Mouse (Mus musculus): ENCODE results near the gene Ifnar1. TPM values are rescaled to one million over a fixed set of nuclear protein-coding genes. Genes with fewer than 3 reads are reported as not detected.
A peak's percentile ranks its signal among the peaks of the same experiment; 100 is the strongest.

The Ifnar1 gene
- total and polyA plus RNA-seq, 2 experiments from 2014 or later: 33.6 to 82.6 TPM

DNA sequence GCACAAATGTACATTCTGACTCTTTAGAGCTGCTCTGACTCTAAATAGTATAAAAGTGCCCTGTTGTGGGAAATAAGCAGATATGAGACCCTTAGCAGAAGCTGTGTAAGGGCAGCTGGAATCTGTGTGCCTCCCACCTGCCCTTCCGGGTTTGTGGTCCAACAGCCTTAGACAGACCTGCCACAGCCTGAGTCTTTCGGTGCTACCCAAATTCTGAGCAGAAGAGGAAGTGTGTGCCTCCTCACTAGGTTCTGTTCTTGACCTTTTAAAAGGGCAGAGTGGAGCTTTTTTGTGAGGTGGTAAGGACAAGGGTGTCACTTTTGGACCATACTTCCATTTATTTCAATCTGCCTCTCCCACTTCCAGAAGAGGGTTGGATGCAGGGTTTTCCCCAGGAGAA lies 33.1 kb upstream of the Ifnar1 start:
- DNase-seq: no peak
- TF ChIP-seq CTCF (IDR thresholded peaks at IDR 0.05; ENCODE audit: low read depth): no peak
- WGBS: 93% methylated on average over 2 of the region's 2 CpGs

DNA sequence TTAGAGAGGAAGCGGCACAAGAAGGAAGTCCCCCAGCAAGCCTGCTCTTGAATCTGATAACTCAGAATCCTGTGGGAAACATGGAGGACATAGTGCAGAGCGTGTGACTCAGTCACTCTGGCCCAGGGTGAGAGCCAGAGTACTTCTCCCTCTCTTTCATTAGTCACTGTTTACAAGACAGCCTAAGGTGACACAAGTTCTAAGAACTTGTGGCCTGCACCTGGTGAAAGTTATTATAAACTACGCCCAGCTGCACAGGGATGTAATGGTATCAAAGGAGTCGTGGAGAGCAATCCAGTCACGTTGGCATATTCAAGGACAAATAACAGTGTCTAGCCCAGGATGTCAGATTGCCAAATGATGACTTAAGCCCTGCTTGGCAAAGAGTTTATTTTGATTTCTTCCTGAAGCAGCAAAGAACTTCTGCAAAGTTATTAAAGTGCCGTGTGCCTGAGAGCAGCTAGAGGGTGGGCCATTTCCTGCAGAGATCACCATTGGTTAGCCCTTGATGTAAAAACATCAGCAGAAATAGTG lies 32.6 kb upstream of the Ifnar1 start:
- no peaks in the 10 kb centered on the region for H3K4me1 ChIP-seq (ENCODE audit: insufficient read depth)
- no peak for TF ChIP-seq CTCF (IDR thresholded peaks at IDR 0.05; ENCODE audit: low read depth)
- H3K4me3 ChIP-seq (ENCODE audit: low read depth, low read length): no peak overlapping the region
- ATAC-seq: no peak
- no peak overlapping the region for H3K9ac ChIP-seq
- DNase-seq: no peak
- H3K36me3 ChIP-seq (ENCODE audit: insufficient read depth): no peaks in the 10 kb centered on the region
- H3K27me3 ChIP-seq (ENCODE audit: insufficient read depth, low read length): no peaks in the 10 kb centered on the region
- H3K4me2 ChIP-seq (ENCODE audit: low read depth): no peak overlapping the region
- 69% methylated on average over 6 of the region's 6 CpGs for WGBS
- no peak overlapping the region for H3K27ac ChIP-seq (ENCODE audit: low read depth, low read length)
- no peaks in the 10 kb centered on the region for H3K9me3 ChIP-seq (ENCODE audit: low read length)

More for the DNA sequence above, 33.1 kb upstream of the Ifnar1 start:
- Histone ChIP-seq H3K9me3 (ENCODE audit: low read length) (no peaks in the 10 kb centered on the region), H3K4me3 (ENCODE audit: low read depth, low read length) (no peak overlapping the region), H3K36me3 (ENCODE audit: insufficient read depth) (no peaks in the 10 kb centered on the region), H3K27ac (ENCODE audit: low read depth, low read length) (no peak overlapping the region), H3K27me3 (ENCODE audit: insufficient read depth, low read length) (no peaks in the 10 kb centered on the region), H3K4me1 (ENCODE audit: insufficient read depth) (no peaks in the 10 kb centered on the region), H3K4me2 (ENCODE audit: low read depth) (no peak overlapping the region), H3K9ac (no peak overlapping the region)
- ATAC-seq: no peak

DNA sequence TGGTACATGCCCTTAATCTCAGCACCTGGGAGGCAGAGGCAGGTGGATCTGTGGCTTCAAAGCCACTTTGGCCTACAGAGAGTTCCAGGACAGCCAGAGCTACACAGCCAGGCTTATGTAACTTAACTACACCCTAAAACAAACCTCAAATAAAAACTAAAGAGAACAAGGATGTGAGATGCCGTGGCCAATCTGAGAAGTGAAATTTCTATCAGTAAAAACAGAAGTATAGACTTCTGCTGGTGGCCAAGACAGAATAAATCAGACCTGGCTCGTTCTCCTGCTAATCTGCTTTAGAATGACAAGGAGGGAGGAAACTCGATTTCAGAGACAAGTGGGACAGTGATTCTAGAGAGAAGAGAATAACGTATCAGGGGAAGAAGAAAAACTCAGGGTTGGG lies 29.2 kb upstream of the Ifnar1 start:
- H3K27ac ChIP-seq (ENCODE audit: low read depth, low read length): no peak overlapping the region
- no peak for DNase-seq
- no peak overlapping the region for H3K9ac ChIP-seq
- no peaks in the 10 kb centered on the region for H3K36me3 ChIP-seq (ENCODE audit: insufficient read depth)
- TF ChIP-seq CTCF (IDR thresholded peaks at IDR 0.05; ENCODE audit: low read depth): no peak
- no peak overlapping the region for H3K4me3 ChIP-seq (ENCODE audit: low read depth, low read length)
- no peak for ATAC-seq
- WGBS: 76% methylated on average over 4 of the region's 4 CpGs
- H3K27me3 ChIP-seq (ENCODE audit: insufficient read depth, low read length): no peaks in the 10 kb centered on the region
- no peak overlapping the region for H3K4me2 ChIP-seq (ENCODE audit: low read depth)
- no peaks in the 10 kb centered on the region for H3K9me3 ChIP-seq (ENCODE audit: low read length)
- no peaks in the 10 kb centered on the region for H3K4me1 ChIP-seq (ENCODE audit: insufficient read depth)

DNA sequence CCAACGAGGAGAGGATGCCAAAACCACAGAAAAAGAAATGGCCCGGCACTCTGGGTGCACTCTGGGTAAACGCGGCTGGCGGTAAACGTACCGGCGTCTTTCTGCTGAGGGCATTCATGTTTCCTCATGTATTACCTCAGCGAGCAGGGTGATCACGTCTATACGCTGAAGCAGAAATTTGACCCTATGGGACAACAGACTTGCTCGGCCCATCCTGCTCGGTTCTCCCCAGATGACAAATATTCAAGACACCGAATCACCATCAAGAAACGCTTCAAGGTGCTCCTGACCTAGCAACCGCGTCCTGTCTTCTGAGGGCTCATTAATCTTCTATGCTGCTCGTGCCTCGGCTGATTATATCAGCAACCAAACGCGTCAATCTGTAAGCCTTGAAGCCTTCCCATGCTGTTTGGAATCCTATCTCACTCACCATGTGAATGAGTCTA lies 26.7 kb upstream of the Ifnar1 start:
- Histone ChIP-seq H3K4me2 (ENCODE audit: low read depth) (no peak overlapping the region), H3K4me1 (ENCODE audit: insufficient read depth) (no peaks in the 10 kb centered on the region), H3K27me3 (ENCODE audit: insufficient read depth, low read length) (no peaks in the 10 kb centered on the region), H3K27ac (ENCODE audit: low read depth, low read length) (no peak overlapping the region), H3K9ac (no peak overlapping the region), H3K36me3 (ENCODE audit: insufficient read depth) (no peaks in the 10 kb centered on the region), H3K4me3 (ENCODE audit: low read depth, low read length) (no peak overlapping the region), H3K9me3 (ENCODE audit: low read length) (no peaks in the 10 kb centered on the region)
- ATAC-seq (no peak), DNase-seq (no peak)
- WGBS: 58% methylated on average over 21 of the region's 21 CpGs
- TF ChIP-seq CTCF (IDR thresholded peaks at IDR 0.05; ENCODE audit: low read depth): no peak

DNA sequence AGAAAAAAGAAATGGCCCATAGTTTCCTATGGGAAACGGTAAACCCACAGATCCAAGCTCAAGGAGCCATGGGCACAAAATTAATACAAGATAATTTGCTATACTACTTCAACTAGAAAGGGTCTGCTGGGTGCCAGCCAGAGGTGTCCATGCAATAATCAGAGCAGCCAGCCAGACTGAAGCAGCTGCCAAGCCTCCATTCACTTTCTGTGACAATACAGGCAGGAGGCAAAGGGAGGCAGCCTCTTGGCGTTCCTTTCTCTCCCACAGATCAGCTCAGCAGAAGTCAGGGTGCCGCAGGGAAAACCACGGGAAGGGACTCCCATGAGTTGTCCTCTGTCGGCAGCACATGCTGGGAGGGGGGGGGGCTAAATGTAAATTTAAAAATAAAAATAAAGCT lies 26.1 kb upstream of the Ifnar1 start:
- H3K4me1 ChIP-seq (ENCODE audit: insufficient read depth): no peaks in the 10 kb centered on the region
- TF ChIP-seq CTCF (IDR thresholded peaks at IDR 0.05; ENCODE audit: low read depth): no peak
- H3K4me3 ChIP-seq (ENCODE audit: low read depth, low read length): no peak overlapping the region
- no peaks in the 10 kb centered on the region for H3K36me3 ChIP-seq (ENCODE audit: insufficient read depth)
- no peak overlapping the region for H3K9ac ChIP-seq
- H3K27ac ChIP-seq (ENCODE audit: low read depth, low read length): no peak overlapping the region
- ATAC-seq (peak; percentile 47; the same call in 1 of the 2 replicates), DNase-seq (peak; percentile 43)
- no peaks in the 10 kb centered on the region for H3K9me3 ChIP-seq (ENCODE audit: low read length)
- H3K4me2 ChIP-seq (ENCODE audit: low read depth): no peak overlapping the region
- no peaks in the 10 kb centered on the region for H3K27me3 ChIP-seq (ENCODE audit: insufficient read depth, low read length)
- WGBS: 11% methylated on average over 5 of the region's 5 CpGs

DNA sequence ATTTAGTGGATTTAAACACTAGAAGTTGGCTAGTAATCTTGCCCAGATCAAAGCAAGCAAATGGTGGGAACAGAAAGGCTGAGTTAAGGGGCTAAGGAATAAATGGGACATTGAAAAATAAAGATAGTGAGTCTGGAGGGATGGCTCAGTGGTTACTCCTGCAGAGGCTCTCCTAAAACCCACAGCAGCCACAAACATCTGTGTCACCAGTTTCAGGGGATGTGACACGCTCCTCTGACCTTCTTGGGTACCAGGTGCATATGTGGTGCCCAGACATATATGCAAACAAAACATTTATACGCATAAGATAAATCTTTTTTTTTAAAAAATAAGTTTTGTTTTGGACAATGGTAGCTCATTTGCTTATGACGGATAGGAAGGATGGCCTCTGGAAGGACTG lies 25.6 kb upstream of the Ifnar1 start:
- no peak overlapping the region for H3K9ac ChIP-seq
- H3K27ac ChIP-seq (ENCODE audit: low read depth, low read length): no peak overlapping the region
- 93% methylated on average over 3 of the region's 3 CpGs for WGBS
- H3K36me3 ChIP-seq (ENCODE audit: insufficient read depth): no peaks in the 10 kb centered on the region
- H3K4me3 ChIP-seq (ENCODE audit: low read depth, low read length): no peak overlapping the region
- no peaks in the 10 kb centered on the region for H3K27me3 ChIP-seq (ENCODE audit: insufficient read depth, low read length)
- H3K9me3 ChIP-seq (ENCODE audit: low read length): no peaks in the 10 kb centered on the region
- DNase-seq (no peak), ATAC-seq (no peak)
- no peak for TF ChIP-seq CTCF (IDR thresholded peaks at IDR 0.05; ENCODE audit: low read depth)
- H3K4me2 ChIP-seq (ENCODE audit: low read depth): no peak overlapping the region
- no peaks in the 10 kb centered on the region for H3K4me1 ChIP-seq (ENCODE audit: insufficient read depth)

DNA sequence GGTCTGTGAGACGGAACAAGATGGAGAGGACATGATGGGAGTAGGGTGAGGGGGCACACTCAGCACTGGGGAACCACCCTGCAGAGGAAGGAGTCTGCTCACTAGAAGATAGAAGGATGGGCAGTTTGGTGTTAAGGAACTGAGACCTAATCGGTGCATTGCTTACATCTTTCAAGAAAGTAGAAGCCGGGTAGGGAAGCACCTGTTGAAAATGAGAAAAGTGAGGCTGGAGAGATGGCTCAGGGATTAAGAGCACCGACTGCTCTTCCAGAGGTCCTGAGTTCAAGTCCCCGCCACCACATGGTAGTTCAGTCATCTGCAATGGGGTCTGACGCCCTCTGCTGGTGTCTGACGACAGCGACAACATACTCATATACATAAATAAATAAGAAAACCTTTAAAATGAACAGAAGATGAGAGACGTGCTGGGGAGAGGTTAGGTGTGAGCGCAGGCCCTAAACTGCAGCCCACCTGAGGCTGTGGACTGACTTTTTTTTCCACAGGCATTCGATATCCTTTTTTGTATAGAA lies 25.1 kb upstream of the Ifnar1 start:
- no peaks in the 10 kb centered on the region for H3K36me3 ChIP-seq (ENCODE audit: insufficient read depth)
- 75% methylated on average over 11 of the region's 11 CpGs for WGBS
- no peaks in the 10 kb centered on the region for H3K9me3 ChIP-seq (ENCODE audit: low read length)

More for the DNA sequence above, 25.1 kb upstream of the Ifnar1 start:
- no peak overlapping the region for H3K4me3 ChIP-seq (ENCODE audit: low read depth, low read length)
- DNase-seq: no peak
- no peaks in the 10 kb centered on the region for H3K4me1 ChIP-seq (ENCODE audit: insufficient read depth)
- no peak overlapping the region for H3K9ac ChIP-seq
- no peaks in the 10 kb centered on the region for H3K27me3 ChIP-seq (ENCODE audit: insufficient read depth, low read length)
- H3K27ac ChIP-seq (ENCODE audit: low read depth, low read length): no peak overlapping the region
- TF ChIP-seq CTCF (IDR thresholded peaks at IDR 0.05; ENCODE audit: low read depth): peak; percentile 36
- no peak for ATAC-seq
- H3K4me2 ChIP-seq (ENCODE audit: low read depth): no peak overlapping the region

All from forebrain, postnatal 0 days (tissue).